Mouse (Mus musculus) liver, postnatal 0 days (tissue): ENCODE results near the gene Mbd3. TPM values are rescaled to one million over a fixed set of nuclear protein-coding genes. Genes with fewer than 3 reads are reported as not detected.

ENCODE experiments used
- ATAC-seq: fragments of 200-750 bp; cut with Nextera tagmentation; 2 replicates; pipeline ENCODE4 v1.8.0; 2017; ENCODE audit warnings: mild to moderate bottlenecking, moderate library complexity
- DNase-seq: peaks from one replicate; pipeline ENCODE4 v3.0.0-alpha.2; 2016
- H3K27ac ChIP-seq: fragments of 300-500 bp; sonication (generic); 2 replicates; pipeline ENCODE4 v1.5.1; 2014; ENCODE audit warnings: antibody characterized with exemption, moderate library complexity, mild to moderate bottlenecking, low read depth
- H3K27me3 ChIP-seq: fragments of 300-500 bp; sonication (generic); 2 replicates; pipeline ENCODE4 v1.6.1; 2014; ENCODE audit warnings: low read length, control low read depth, mixed read lengths; ENCODE audit not compliant: insufficient read depth
- H3K36me3 ChIP-seq: fragments of 300-500 bp; sonication (generic); replicated peaks from 2 replicates; pipeline ENCODE4 v1.6.1; 2014; ENCODE audit warnings: mild to moderate bottlenecking, control low read depth, low read length, moderate library complexity, mixed read lengths; ENCODE audit not compliant: insufficient read depth
- H3K4me1 ChIP-seq: fragments of 300-500 bp; sonication (generic); 2 replicates; pipeline ENCODE4 v1.6.1; 2014; ENCODE audit warnings: antibody characterized with exemption, mild to moderate bottlenecking, control low read depth; ENCODE audit not compliant: insufficient read depth
- H3K4me2 ChIP-seq: fragments of 300-500 bp; sonication (generic); 2 replicates; pipeline ENCODE4 v1.6.1; 2014; ENCODE audit warnings: low read depth, mild to moderate bottlenecking, low read length, moderate library complexity, mixed read lengths
- H3K4me3 ChIP-seq: fragments of 300-500 bp; sonication (generic); 2 replicates; pipeline ENCODE4 v1.5.1; 2014; ENCODE audit warnings: low read depth, low read length
- H3K9ac ChIP-seq: fragments of 300-500 bp; sonication (generic); replicated peaks from 2 replicates; pipeline ENCODE4 v1.6.1; 2014; ENCODE audit warnings: mild to moderate bottlenecking, moderate library complexity
- H3K9me3 ChIP-seq: fragments of 300-500 bp; sonication (generic); 2 replicates; pipeline ENCODE4 v1.6.1; 2016; ENCODE audit warnings: mild to moderate bottlenecking, control low read depth, low read length, mixed read lengths
- CTCF ChIP-seq: sonication (generic); IDR thresholded peaks from 2 replicates; pipeline ENCODE4 v1.5.1; 2016; ENCODE audit warnings: antibody characterized with exemption, low read depth
- EP300 ChIP-seq: IDR thresholded peaks from 2 replicates; pipeline ENCODE4 v1.6.1; 2016; ENCODE audit warnings: antibody characterized with exemption, low read depth, mild to moderate bottlenecking
- WGBS: fragments of 180-500 bp; shearing (Covaris S2); extraction: QIAGEN DNeasy Blood & Tissue Kit; methylation state at CpG from one replicate; pipeline ENCODE4 v1.1.7; 2014; ENCODE audit not compliant: insufficient replicate concordance; 5-methylcytosine and 5-hydroxymethylcytosine counted together
- polyA plus RNA-seq: library from polyadenylated mRNA; unstranded; fragments of >200 nt; fragmentation: Nextera tagmentation; extraction: Ambion mirVana; gene quantifications from 2 replicates; pipeline ENCODE4 v1.2.1, GENCODE M21; 2015

The Mbd3 gene
- polyA plus RNA-seq, 1 experiment from 2014 or later: 33.4 TPM

DNA sequence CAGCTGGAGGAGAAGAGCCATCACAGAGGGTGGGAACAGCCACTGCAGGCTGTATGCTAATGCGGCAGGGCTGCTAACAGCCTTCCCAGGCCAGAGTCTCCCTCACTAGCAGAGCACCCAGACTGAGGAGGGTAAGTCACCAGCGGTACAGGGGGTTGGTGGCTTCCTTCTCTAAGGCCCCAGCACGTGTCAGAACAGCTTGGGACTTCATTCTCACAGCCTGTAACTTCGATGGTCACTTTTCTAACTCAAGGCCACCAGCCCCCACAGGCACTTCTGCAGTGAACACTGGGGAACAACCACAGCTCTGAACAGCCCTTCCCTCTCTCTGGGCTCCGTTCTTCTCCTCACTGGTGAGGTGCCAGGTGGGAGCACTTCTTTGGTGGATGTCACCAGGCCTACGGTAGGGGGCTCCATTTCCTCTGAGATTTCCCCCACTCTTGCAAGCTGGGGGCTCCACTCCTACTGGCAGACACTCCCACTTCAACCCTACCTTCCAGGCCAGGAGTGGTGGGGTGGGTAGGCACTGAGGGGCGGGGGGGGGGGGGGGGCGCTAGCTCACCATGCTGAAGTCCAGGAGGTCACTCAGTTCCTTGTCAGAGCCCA lies 31.1 kb upstream of the Mbd3 start:
- Histone ChIP-seq H3K4me2 (peak overlapping the region; percentile 97; the same call in 1 of the 2 replicates), H3K4me1 (peaks cover 24% of the 10 kb centered on the region), H3K36me3 (peaks cover 49% of the 10 kb centered on the region), H3K27ac (peak overlapping the region; percentile 87), H3K27me3 (no peaks in the 10 kb centered on the region), H3K4me3 (no peak overlapping the region), H3K9ac (0 out of 2 replicates have a peak overlapping the region, but pooled peaks have one; percentile 30), H3K9me3 (no peaks in the 10 kb centered on the region; the same call in 1 of the 2 replicates)
- WGBS: 69% methylated on average over 8 of the region's 8 CpGs
- TF ChIP-seq CTCF (peak; percentile 22; the same call in 1 of the 2 replicates), EP300 (no peak)
- ATAC-seq: no peak
- DNase-seq: no peak

DNA sequence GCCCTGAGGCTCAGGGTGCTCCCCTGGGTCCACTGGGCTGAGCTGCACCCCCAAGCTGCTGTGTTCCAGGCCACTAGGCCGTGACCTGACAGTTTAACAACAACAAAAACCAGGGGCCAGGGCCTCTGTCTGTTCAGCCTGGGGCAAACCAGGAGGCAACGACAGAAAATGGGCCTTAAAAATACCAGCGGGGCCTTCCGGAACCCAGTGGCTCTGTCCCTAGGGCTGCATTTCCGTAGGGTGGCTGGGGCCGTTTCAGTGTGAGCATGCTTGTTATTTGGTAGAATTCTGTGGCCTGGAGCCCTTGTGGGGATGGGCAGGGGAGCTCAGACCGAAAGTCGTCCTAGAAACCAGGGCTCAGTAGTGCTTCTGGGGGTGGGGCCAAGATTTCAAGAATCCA lies 30.4 kb upstream of the Mbd3 start:
- H3K9ac ChIP-seq: no peak overlapping the region
- no peak overlapping the region for H3K4me3 ChIP-seq
- peaks cover 56% of the 10 kb centered on the region for H3K36me3 ChIP-seq
- H3K27me3 ChIP-seq: no peaks in the 10 kb centered on the region
- H3K9me3 ChIP-seq: peaks cover 5% of the 10 kb centered on the region
- 87% methylated on average over 8 of the region's 8 CpGs for WGBS
- ATAC-seq: no peak
- TF ChIP-seq CTCF: no peak
- 0 out of 2 replicates have a peak, but pooled peaks have one; percentile 30 for TF ChIP-seq EP300
- H3K4me1 ChIP-seq: peaks cover 17% of the 10 kb centered on the region
- no peak for DNase-seq
- H3K4me2 ChIP-seq: no peak overlapping the region
- H3K27ac ChIP-seq: peak overlapping the region; percentile 87

DNA sequence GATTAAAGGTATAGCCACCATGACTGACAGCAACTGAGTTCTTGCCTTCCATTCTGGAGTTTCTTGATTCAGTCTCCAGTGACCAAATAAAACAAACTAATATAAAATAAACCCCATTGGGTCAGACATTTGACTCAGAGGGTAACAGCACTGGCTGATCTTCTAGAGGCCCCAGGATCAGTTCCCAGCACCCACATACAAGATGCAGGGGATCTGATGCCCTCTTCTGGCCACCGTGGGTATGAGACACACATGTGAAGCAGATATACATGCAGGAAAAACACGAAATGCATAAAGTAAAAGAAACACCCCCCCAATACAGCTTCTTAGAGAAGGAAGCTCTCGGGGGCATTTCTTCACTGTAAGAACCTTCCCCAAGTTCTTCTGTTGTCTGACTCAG lies 25.7 kb upstream of the Mbd3 start:
- Histone ChIP-seq H3K9me3 (peaks cover 5% of the 10 kb centered on the region), H3K4me3 (no peak overlapping the region), H3K27me3 (no peaks in the 10 kb centered on the region), H3K36me3 (peaks cover 75% of the 10 kb centered on the region), H3K27ac (peak overlapping the region; percentile 91; the same call in 1 of the 2 replicates), H3K9ac (no peak overlapping the region), H3K4me2 (no peak overlapping the region), H3K4me1 (peaks cover 36% of the 10 kb centered on the region)
- no peak for TF ChIP-seq EP300
- TF ChIP-seq CTCF: 0 out of 2 replicates have a peak, but pooled peaks have one; percentile 31
- ATAC-seq: no peak
- DNase-seq: no peak
- 98% methylated on average over 3 of the region's 3 CpGs for WGBS

DNA sequence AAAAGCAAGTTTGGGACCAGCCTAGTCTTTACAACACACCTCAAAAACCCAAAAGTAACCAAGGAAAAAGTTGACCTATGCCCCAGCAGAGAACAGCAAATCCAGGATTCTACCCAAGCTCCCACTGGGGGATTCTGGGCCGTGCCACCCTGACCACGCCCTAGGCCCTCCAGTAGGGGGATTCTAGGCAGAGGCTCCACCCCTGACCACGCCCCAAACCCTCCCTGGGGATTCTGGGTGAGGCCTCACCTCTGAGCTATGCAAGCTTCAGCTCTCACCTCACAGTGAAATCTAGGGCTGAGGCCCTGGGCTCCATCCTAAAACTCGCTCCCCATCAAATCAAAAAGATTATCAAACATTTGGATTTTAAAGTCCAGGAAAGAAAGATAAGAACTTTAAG lies 24.2 kb upstream of the Mbd3 start:
- no peak overlapping the region for H3K4me3 ChIP-seq
- H3K9ac ChIP-seq: peak overlapping the region; percentile 4

DNA sequence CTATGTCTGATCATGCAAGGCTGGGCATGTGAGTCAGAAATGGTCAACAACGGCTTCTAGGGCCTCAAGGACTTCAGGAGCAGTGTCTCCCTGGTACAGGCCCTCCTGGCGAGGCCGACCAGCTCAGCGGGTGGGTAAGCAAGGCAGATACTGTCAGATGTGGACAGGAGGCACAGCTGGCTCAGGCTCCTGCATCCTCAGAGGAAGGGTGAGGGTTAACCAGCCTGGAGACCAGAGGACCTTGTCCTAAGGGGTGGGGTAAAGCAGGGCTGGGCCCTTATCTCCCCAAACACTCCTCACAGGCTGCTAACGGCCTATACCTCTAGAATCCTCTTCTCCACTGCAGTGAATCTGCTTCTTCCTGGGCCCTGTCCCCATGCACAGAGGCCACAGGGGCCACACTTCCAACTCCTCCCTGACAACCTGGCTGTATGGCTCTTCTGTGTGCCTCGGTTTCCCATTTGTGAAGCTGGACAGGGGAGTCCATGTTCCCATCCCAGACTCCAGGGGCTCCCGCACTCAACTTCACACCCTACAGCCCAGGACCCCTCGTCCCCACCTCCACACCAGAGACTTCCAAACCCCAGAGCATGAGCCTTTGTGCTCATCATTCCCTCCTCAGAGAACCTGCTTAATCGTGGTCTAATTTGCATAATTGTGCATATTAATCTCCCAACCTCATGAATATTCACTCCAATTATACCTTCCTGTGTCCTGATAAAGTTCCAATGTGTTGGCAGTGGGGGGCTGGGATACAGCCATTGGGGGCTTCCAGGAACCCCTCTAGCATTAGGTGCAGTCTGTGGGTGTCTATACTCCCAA lies 22.5 kb upstream of the Mbd3 start:
- peaks cover 54% of the 10 kb centered on the region for H3K4me1 ChIP-seq
- peak overlapping the region; percentile 62 for H3K9ac ChIP-seq
- H3K4me3 ChIP-seq: peak overlapping the region; percentile 33
- H3K36me3 ChIP-seq: peaks cover 78% of the 10 kb centered on the region
- no peaks in the 10 kb centered on the region for H3K27me3 ChIP-seq
- peak overlapping the region; percentile 91 for H3K27ac ChIP-seq
- ATAC-seq (peak; percentile 92), DNase-seq (peak; percentile 66)
- TF ChIP-seq CTCF (no peak), EP300 (peak; percentile 90)
- peaks cover 5% of the 10 kb centered on the region for H3K9me3 ChIP-seq
- 58% methylated on average over 9 of the region's 9 CpGs for WGBS
- peak overlapping the region; percentile 69 for H3K4me2 ChIP-seq

More for the DNA sequence above, 24.2 kb upstream of the Mbd3 start:
- DNase-seq (peak; percentile 87), ATAC-seq (peak; percentile 48)
- Histone ChIP-seq H3K27ac (peak overlapping the region; percentile 91), H3K36me3 (peaks cover 77% of the 10 kb centered on the region), H3K9me3 (peaks cover 5% of the 10 kb centered on the region), H3K4me1 (peaks cover 50% of the 10 kb centered on the region), H3K27me3 (no peaks in the 10 kb centered on the region), H3K4me2 (peak overlapping the region; percentile 41)
- 27% methylated on average over 4 of the region's 4 CpGs for WGBS
- TF ChIP-seq EP300 (no peak), CTCF (peak; percentile 25; the same call in 1 of the 2 replicates)

GRCm38 (mm10) chr10:80421208-80421607 lies 21.9 kb upstream of the Mbd3 start:
- ATAC-seq (no peak), DNase-seq (no peak)
- peaks cover 78% of the 10 kb centered on the region for H3K36me3 ChIP-seq
- peak overlapping the region; percentile 91 for H3K27ac ChIP-seq
- peaks cover 5% of the 10 kb centered on the region for H3K9me3 ChIP-seq
- H3K27me3 ChIP-seq: no peaks in the 10 kb centered on the region
- H3K9ac ChIP-seq: peak overlapping the region; percentile 62
- peaks cover 54% of the 10 kb centered on the region for H3K4me1 ChIP-seq
- TF ChIP-seq CTCF (no peak), EP300 (no peak)
- 76% methylated on average over 8 of the region's 8 CpGs for WGBS
- H3K4me3 ChIP-seq: peak overlapping the region; percentile 33
- H3K4me2 ChIP-seq: peak overlapping the region; percentile 69
